Mouse (Mus musculus): ENCODE measurements around the gene Meis2. TPM values are rescaled to one million over a fixed set of nuclear protein-coding genes. Genes with fewer than 3 reads are reported as not detected.

Meis2 gene
- total RNA-seq, 2 experiments from 2014 or later: 39.2 to 43.8 TPM

DNA sequence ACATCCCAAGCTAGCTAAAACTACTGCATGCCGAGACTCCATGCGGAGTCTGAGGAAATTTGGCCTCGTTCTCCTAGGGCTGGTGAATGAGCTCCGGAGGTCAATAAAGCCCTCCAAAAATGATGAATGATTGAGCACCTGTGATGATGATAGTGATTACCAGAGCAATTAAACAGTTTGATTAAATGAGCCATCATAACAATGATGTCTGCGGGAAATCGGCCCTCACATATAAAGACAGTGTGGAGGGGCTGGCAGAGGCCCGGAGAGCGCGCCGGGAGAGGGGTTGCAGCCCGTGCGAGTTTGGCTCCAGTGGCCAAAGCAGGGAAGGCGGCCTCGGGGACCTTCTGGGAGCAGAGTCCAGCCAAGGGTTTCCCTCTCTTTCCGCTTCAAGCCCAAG lies 2.1 kb upstream of the Meis2 start:
- no peak for DNase-seq

DNA sequence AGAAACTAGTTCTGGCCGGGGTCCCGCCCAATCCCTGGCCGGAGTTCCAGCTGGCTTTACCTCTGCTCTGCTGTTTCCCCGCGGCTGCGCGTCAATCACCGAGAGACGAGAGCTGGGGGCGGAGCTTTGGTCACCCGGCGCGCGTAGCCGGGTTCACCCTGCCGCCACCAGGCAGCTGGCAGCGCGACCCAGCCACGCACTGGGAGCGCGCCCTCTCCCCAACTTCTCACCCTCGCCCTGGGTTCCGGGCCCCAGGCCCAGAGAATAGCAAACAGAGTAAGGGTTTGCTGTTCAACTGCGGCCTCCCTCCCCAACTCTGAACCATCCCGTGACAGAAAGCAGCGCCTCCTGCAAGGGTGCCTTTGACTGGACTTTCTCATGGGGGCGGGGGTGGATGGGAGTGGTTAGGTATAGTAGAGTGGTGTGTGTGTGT lies 1.4 kb upstream of the Meis2 start:
- peak; percentile 69 to 73 for DNase-seq

- no peak for DNase-seq
Measured at GRCm38 (mm10) chr2:116066057-116066941, 660 bp upstream of the Meis2 start.

- no peak for DNase-seq
Measured at GRCm38 (mm10) chr2:116065057-116065456, 582 bp downstream of the Meis2 start.

DNA sequence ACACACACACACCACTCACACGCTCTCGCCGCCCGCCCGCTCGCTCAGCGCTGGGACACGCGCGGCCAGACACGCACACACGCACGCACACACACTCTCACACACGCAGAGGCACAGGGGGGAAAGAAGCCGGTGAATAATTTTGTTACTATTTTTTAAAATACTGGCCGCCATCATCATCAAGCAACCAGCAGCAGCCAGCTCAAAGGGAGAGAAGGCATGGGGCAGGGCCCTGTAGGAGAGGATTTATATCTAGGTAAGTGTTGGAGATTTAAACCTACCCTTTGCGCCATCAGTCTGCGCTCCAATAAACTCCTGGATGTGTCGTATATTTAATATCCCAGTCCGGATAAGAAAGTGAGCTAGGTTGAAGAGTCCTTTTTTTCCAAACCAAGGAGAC lies 1.1 kb downstream of the Meis2 start:
- DNase-seq: no peak

GRCm38 (mm10) chr2:116063819-116064293 lies 1.8 kb downstream of the Meis2 start:
- DNase-seq: no peak

DNA sequence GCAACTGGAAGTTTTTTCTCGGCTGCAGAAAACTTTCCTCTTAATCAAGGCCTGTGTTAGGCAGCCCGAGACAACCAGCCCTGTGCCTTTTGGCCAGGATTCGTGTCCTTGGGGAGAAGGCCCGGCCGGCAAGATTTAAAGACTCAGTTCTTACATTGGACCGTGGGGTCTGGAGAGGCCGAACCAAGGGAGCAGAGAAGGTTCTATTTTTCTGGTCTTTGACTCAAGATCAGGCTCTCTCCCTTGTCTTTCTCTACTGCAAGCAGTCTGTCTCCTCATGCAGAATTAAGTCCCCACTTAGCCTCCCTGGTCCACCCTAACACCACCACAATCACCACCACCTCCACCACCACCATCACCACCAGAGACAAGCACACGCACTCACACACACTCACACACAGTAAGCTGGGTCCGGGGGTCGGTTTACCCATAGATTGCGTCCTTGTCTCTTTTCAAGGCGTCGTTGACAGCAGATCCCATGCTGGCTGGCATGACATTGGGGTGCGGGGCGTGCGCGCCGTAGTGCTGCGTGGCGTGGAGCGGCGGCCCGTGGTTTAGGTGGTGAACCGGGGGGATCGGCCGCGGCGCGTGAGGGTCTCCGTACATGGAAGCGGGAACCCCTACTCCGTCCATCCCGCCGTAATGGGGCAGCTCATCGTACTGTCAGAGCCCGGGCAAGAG lies 2.7 kb downstream of the Meis2 start:
- DNase-seq: no peak

DNA sequence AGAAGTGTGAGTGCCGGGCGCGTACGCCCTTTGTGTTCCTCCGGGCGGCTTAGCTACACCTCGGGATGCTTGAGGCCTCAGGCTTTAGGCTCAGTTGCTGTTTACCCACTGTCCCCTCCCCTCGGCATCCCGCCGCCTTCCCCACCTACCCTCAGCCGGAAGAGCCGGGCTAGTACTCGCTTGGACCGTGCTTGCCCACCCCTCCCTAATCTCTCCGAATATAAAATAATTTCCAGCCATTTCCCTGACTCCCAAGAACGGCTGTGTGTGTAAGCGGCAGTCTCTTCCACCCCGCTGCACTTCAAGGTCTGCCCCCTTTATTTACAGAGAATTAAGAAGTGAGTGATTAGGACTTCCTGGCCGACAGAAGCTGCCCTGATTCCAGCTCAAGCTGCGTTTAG lies 3.4 kb downstream of the Meis2 start:
- no peak for DNase-seq

DNA sequence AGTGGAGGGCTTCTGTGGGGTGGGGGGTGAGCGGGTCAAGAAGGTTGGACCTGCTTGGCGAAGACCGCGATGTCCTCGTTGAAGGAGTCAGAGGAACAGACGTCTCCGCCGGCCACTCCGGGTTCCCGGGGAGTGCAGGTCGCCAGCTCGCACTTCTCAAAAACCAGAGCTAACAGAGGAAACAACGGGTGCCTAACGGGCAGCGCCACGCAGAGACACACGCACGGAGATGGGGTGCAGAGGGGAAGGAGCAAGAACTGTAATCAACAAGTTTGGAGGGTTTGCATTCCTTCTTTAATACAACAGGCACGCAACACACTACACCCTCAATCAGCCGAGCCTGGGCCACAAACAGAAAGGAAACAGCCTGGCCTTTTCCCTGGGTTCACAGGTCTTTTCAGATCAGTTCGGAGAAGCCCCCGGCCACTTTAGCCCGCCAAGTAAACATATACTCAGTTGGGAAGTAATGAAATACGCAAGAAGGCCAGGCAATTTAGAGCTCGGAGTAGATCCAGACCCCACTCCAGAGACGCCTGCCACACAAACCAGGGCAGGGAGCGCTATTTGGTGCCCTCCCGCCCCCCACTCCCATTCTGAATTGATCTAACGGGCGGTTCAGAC lies 4.1 kb downstream of the Meis2 start:
- no peak for DNase-seq

- DNase-seq: no peak
Measured at GRCm38 (mm10) chr2:116060701-116061400, 4.8 kb downstream of the Meis2 start.

DNA sequence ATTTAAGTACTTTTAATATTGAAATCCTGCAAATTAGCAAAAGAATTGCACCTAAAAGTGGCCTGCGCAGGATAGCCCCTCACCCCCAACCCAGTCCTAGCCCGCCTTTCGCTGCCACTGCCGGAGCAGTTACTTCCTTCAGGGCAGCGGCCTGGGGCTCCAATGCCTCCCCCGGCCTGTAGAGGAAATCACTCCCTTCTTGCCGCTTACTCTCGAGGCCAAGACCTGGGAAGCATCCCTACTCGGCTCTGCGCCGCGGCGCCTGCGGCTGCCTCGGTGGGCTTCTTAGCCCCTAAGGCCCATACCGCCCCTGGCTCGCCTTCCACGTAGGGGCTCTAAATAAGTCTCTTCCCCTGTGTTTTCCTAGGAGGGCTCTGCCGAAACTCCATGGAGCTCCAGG lies 5.4 kb downstream of the Meis2 start:
- DNase-seq: no peak

DNA sequence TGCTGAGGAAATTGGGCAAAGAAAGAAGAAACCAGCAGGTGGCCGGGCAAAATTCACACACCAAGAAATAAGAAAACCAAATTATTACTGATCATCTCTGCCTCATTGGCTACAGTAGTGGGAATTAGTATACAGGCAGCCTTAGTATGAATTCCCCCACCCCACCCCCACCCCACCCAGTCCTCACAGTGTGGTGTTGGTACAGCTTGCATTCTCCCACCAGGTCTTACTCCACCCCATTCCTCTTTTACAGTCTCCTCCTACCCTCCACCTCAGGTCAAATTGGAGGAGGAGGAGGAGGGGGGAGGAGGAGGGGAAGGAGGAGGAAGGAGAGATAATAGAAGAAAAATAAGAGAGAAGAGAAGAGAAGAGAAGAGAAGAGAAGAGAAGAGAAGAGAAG lies 6.0 kb downstream of the Meis2 start:
- no peak for DNase-seq

DNA sequence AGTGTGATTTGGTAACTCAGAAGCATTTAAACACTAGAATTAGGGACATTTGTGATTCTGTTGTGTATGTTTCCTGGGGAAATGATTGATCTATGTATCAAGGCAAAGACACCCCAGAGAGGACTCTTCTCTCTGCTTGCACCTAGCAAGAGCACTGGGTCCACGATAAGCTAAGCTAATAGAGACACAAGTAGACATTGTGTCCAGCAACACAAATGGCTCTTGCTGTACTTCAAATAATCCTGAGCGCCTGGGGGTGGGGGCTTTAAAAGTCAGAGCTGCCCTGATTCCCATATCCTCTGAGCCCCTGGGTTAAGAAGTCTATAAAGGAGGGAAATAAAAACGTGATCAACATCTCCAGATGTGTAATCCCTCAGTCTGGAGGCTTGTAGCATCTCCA lies 6.6 kb downstream of the Meis2 start:
- no peak for DNase-seq

DNA sequence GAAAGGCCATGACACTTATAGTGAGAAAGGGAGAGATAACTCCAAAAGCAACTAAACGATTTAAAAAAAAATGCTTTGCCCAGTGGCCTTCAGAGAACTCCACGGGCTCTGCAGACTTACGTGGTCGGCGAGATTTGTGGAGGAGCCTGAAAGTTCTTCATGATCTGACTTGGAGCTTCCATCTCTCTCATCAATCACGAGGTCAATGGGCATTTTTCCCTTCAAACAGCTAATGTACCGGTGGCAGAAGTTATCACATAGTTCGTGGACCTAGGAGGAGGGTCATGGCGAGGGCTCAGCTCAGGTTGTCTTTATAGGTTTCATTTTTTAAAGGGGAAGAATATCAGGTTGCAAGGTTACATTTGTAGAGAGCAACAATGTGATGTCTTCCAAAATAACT lies 7.1 kb downstream of the Meis2 start:
- DNase-seq: no peak

DNA sequence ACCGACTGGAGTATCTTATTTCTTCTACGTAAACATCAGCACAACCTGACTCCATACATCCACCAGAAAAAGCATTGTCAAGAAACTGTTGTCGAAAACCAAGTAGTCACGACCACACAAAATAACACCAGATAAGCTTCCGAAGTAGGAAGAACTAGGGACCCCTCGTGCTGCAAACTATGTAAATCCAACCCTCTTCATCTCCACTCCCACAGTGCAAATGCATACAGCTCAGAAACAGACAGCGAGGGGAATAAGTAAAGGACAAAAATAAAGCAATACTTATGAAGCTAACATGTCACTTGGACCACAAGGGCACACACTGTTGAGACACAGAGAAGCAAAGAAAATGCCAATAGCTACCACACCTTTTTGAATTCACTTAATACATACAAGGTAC lies 8.8 kb downstream of the Meis2 start:
- DNase-seq: no peak

- no peak for DNase-seq
Measured at GRCm38 (mm10) chr2:116055686-116056620, 9.7 kb downstream of the Meis2 start.

DNA sequence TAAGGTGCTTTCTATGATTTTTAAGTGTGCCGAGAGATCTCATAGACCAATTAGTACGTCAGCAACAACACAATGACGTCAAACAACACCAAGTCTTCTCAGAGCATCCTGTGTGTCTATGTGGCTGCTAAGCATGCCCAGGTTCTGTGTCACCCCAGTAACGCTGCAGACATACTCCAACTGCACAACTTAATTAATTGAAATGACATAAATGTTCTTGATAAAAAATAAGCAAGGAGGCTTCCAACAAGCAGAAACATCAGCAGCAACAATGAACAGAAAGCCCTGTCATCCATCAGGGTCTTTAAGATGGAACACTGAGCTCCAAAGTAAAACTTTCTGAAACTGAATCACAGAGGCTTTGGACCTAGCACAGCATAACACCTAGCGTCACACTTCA lies 11.7 kb downstream of the Meis2 start:
- DNase-seq: no peak

- DNase-seq: no peak
Measured at GRCm38 (mm10) chr2:116052688-116053421, 12.8 kb downstream of the Meis2 start.

DNA sequence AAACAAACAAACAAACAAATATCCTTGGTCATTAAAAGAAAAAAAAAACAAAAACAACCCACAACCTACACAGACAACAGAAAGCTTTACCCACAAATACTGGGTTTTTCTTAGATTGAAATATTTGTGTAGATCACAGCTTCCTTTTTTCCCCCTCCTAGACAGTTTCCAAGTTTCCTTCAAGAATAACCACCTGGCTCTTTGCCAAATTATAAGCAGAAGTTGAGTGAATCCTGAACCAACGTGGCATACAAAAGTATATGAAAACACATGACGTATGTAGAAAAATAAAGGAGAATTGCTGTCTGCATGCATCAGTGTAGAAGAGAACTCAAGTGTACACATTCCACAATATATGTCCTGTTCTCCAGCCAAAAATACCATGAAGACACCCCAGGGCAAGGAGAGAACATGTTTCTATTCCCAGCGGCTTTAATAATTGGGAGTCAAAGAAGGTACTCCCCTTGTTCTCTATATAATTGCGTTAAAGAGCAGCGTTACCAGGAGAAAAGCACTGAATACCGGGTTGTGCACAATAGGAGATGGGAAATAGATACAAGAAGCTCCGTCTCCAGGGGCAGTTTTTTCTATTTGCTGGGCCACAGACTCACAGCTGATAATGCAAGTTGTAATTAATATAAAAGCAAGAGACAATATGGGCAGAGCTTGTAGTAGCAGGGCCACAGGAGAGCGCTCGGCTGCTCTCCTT lies 13.6 kb downstream of the Meis2 start:
- DNase-seq: no peak

- DNase-seq: no peak
Measured at GRCm38 (mm10) chr2:116049710-116050109, 15.9 kb downstream of the Meis2 start.
